Mouse (Mus musculus) embryonic facial prominence, embryonic 12.5 days (tissue): ENCODE measurements around the gene Ciao2b. TPM values are rescaled to one million over a fixed set of nuclear protein-coding genes. Genes with fewer than 3 reads are reported as not detected.

Experiments
- ATAC-seq: fragments of 200-750 bp; cut with Nextera tagmentation; 2 replicates; pipeline ENCODE4 v1.8.0; 2017; ENCODE audit not compliant: insufficient number of reproducible peaks, insufficient read depth, low FRiP score, low TSS enrichment
- H3K27ac ChIP-seq: fragments of 300-500 bp; sonication (generic); 2 replicates; pipeline ENCODE4 v1.5.1; 2016; ENCODE audit warnings: mild to moderate bottlenecking
- H3K27me3 ChIP-seq: fragments of 300-500 bp; sonication (generic); 2 replicates; pipeline ENCODE4 v1.6.1; 2016; ENCODE audit warnings: mild to moderate bottlenecking, moderate library complexity
- H3K36me3 ChIP-seq: fragments of 300-500 bp; sonication (generic); 2 replicates; pipeline ENCODE4 v1.6.1; 2016; ENCODE audit warnings: mild to moderate bottlenecking
- H3K4me1 ChIP-seq: fragments of 300-500 bp; sonication (generic); 2 replicates; pipeline ENCODE4 v1.6.1; 2016
- H3K4me2 ChIP-seq: fragments of 300-500 bp; sonication (generic); replicated peaks from 2 replicates; pipeline ENCODE4 v1.6.1; 2016; ENCODE audit warnings: mild to moderate bottlenecking, moderate library complexity
- H3K4me3 ChIP-seq: fragments of 300-500 bp; sonication (generic); 2 replicates; pipeline ENCODE4 v1.5.1; 2016; ENCODE audit warnings: mild to moderate bottlenecking
- H3K9ac ChIP-seq: fragments of 300-500 bp; sonication (generic); 2 replicates; pipeline ENCODE4 v1.6.1; 2016; ENCODE audit warnings: mild to moderate bottlenecking, moderate library complexity
- H3K9me3 ChIP-seq: fragments of 300-500 bp; sonication (generic); 2 replicates; pipeline ENCODE4 v1.6.1; 2016; ENCODE audit warnings: mild to moderate bottlenecking, moderate library complexity
- WGBS: fragments of 180-500 bp; shearing (Covaris S2); methylation state at CpG from one replicate; pipeline ENCODE4 v1.1.7; 2016; 5-methylcytosine and 5-hydroxymethylcytosine counted together
- polyA plus RNA-seq: library from polyadenylated mRNA; unstranded; fragments of >200 nt; fragmentation: Nextera tagmentation; extraction: Ambion mirVana; gene quantifications from 2 replicates; pipeline ENCODE4 v1.2.1, GENCODE M21; 2016

The Ciao2b gene
- polyA plus RNA-seq, 1 experiment from 2014 or later, result 83.7 TPM

DNA sequence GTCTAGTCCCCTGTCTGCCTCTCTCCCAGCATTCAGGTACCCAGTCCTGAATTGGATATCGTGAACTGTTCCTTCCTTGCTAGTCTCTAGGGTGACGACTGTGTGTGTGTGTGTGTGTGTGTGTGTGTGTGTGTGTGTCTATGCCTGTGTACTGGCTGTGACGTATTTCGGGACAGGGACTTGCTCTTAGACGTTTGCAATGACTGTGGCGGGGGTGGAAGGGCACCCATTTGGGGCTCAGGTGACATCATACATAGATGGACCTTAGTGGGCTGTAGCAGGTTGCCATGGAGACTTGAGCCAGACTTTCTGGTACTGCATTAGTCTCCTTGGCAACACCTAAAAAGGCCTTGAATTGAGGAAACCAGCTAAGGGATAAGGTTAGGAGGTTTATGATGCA lies 9.3 kb downstream of the Ciao2b start:
- Histone ChIP-seq H3K4me2 (no peak overlapping the region), H3K27me3 (peaks cover 30% of the 10 kb centered on the region), H3K4me3 (no peak overlapping the region), H3K36me3 (no peaks in the 10 kb centered on the region), H3K9ac (no peak overlapping the region), H3K27ac (no peak overlapping the region), H3K4me1 (peaks cover 12% of the 10 kb centered on the region), H3K9me3 (no peaks in the 10 kb centered on the region)
- no peak for ATAC-seq
- 73% methylated on average over 6 of the region's 6 CpGs for WGBS

DNA sequence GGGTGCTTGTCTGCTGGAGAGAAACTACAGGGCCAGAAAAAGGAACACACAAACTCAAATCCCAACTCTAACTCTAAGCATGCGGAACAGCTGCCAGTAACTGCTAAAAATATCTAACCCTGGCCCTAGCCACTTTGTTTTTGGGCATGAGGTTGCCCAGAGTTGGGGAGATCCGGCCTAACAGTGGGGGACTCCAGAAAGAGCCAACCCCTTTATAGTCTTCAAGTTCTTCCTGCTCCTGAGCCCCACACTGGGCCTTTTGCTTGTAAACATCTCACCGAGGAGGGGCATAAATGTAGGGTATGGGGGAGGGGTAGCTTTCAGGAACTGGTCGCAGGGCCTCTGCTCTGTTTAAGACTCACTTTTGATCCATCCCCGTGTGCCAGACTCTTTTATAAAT lies 9.8 kb downstream of the Ciao2b start:
- Histone ChIP-seq H3K9me3 (no peaks in the 10 kb centered on the region), H3K9ac (no peak overlapping the region), H3K4me2 (0 out of 2 replicates have a peak overlapping the region, but pooled peaks have one; percentile 66), H3K4me3 (no peak overlapping the region), H3K36me3 (no peaks in the 10 kb centered on the region), H3K27ac (no peak overlapping the region), H3K27me3 (peaks cover 33% of the 10 kb centered on the region), H3K4me1 (peaks cover 12% of the 10 kb centered on the region)
- no peak for ATAC-seq
- WGBS, result 33% methylated on average over 5 of the region's 5 CpGs

DNA sequence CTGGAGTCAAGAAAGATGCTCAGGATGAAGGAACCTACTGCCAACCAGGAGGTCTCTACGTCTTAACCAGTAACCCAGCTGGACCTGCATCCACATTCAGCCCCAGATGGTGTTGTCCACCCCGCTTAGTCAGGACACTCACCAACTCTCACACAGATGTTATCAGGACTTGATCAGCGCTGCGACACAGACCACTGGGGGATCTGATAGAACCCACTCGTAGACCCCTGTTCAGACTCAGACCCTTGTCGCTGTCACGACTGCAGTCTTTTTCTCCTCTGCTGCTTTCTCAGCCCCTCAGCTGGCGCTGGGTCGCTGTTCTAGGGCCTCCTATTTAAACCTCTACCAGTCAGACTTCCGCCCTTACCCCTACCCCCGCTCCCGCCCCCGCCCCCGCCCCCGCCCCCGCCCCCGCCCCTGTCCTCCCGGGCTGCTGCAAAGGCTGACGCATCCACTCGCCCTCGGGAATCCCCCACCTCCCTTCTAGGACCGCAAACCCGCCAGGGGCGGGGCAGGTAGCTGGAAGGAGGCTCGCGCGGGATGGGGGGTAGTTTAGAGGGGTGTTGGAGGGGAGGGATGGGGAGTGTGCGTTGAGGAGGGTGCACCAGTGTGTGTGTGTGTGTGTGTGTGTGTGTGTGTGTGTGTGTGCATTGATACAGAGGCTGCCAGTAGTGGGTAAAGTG lies 10.6 kb downstream of the Ciao2b start, which contains the start of gene Rrad:
Gene Rrad (minus strand): TSS at position 347 of the 683 bp plus-strand sequence.
- Histone ChIP-seq H3K4me3 (peak within 1 kb of the TSS; percentile 37), H3K36me3 (no peaks in the 10 kb centered on the region), H3K4me2 (peak within 1 kb of the TSS; percentile 66), H3K27me3 (peaks cover 33% of the 10 kb centered on the region), H3K9me3 (no peaks in the 10 kb centered on the region), H3K27ac (no peak within 1 kb of the TSS), H3K9ac (peak within 1 kb of the TSS; percentile 38), H3K4me1 (peaks cover 12% of the 10 kb centered on the region)
- ATAC-seq, result peak; percentile 65
- under 1% methylated on average over 27 of the region's 28 CpGs for WGBS

DNA sequence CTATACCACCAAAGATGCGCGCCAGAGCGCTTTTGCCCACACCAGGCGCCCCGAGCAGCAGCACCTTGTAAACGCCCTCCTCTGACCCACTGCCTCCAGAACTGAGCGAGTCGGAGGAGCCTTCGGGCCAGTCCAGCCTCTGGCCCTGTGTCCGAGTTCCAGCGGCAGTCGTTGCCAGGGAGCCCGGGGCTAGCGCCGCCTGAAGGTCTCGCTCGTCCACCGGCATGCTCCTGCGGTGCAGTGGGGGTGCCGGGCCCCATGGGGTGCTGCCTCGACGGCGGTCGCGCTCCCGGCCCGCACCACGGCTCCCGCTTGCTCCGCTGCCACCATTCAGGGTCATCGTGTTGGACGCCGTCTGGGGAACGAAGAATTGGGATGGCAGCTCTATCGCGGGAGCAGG lies 11.2 kb downstream of the Ciao2b start:
- Histone ChIP-seq H3K4me3 (peak overlapping the region; percentile 37), H3K4me2 (peak overlapping the region; percentile 66), H3K9ac (peak overlapping the region; percentile 24; the same call in 1 of the 2 replicates), H3K9me3 (no peaks in the 10 kb centered on the region), H3K27me3 (peaks cover 33% of the 10 kb centered on the region), H3K27ac (no peak overlapping the region), H3K36me3 (no peaks in the 10 kb centered on the region), H3K4me1 (peaks cover 12% of the 10 kb centered on the region)
- ATAC-seq, result no peak
- WGBS, result 2% methylated on average over 36 of the region's 36 CpGs

DNA sequence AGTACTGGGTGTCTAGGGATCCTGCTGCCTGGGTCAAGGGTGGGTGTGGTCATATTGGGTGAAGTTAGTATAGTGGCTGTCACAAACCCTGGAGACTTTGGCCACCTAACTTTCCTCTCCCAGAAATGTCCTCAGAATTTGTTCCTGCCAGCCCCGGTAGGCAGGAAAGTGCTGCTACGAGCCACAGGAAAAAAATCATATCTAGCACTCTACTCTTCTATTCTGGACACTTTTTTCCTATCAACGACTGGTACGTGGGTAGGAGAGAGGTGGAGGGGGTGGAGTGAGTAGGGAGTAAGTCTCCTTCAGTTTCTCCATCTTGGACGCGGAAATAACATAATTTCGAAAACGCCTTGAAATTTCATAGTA lies 11.7 kb downstream of the Ciao2b start:
- WGBS, result 33% methylated on average over 8 of the region's 8 CpGs
- Histone ChIP-seq H3K4me2 (peak overlapping the region; percentile 66), H3K36me3 (no peaks in the 10 kb centered on the region), H3K27me3 (peaks cover 33% of the 10 kb centered on the region), H3K4me3 (peak overlapping the region; percentile 37; the same call in 1 of the 2 replicates), H3K4me1 (peaks cover 12% of the 10 kb centered on the region), H3K9ac (no peak overlapping the region), H3K27ac (no peak overlapping the region), H3K9me3 (no peaks in the 10 kb centered on the region)
- ATAC-seq, result no peak

DNA sequence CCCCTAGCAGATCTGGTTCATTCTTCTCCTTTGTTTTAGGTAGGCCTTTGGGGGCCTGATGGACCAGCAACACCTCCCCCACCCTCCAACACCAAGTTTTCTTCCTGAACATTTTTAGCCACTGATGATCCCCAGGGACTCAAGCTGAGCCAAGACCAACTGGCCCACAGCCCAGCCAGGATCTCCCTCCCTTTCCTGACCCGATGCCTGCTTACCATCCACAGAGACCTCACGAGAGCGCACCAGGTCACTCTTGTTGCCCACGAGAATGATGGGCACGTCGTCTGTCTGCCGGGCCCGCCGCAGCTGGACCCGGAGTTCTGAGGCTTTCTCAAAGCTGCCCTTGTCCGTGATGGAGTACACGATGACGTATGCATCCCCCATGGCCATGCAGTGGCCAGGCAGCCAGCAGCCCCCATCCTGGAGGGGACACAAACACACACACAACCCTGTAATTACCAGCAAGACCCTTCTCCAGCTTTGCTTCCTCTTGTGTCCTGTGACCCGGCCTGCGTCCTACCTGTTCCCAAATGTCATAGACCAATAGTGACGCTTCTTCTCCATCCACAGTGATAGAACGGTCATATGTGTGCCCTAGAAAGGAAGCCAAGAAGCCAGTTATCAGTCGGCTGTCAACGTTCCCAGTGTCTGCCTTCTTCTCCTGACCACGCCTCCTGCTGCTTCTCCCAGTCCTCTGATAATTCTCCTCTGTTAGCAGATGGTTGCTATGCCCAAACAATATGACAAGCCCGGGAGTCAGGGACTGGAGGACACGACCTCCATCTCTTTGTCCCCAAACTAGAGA lies 12.3 kb downstream of the Ciao2b start:
- no peak overlapping the region for H3K27ac ChIP-seq
- H3K4me2 ChIP-seq, result no peak overlapping the region
- H3K36me3 ChIP-seq, result no peaks in the 10 kb centered on the region
- 76% methylated on average over 22 of the region's 22 CpGs for WGBS
- H3K27me3 ChIP-seq, result peaks cover 33% of the 10 kb centered on the region
- H3K4me3 ChIP-seq, result no peak overlapping the region
- no peak for ATAC-seq
- H3K9ac ChIP-seq, result no peak overlapping the region
- H3K9me3 ChIP-seq, result no peaks in the 10 kb centered on the region
- peaks cover 12% of the 10 kb centered on the region for H3K4me1 ChIP-seq

DNA sequence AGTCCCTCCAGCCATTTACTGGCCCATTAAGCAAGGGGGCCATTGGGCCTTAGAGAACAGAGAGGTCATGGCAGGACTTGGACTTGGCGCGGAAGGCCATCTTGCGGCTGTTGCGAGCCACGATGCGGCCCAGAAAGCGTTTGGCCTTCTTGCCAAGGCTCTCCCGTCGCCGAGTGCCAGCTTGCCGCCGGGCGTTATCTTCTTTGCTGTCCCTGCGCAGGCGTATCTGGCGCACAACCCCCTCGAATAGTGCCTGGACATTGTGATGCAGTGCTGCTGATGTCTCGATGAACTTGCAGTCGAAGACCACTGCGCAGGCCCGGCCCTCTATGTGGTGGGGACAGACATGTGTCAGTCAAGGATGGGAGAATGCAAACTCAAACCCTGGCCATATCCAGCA lies 13.4 kb downstream of the Ciao2b start:
- Histone ChIP-seq H3K27me3 (peaks cover 33% of the 10 kb centered on the region), H3K9me3 (no peaks in the 10 kb centered on the region), H3K27ac (no peak overlapping the region), H3K36me3 (no peaks in the 10 kb centered on the region), H3K4me1 (peaks cover 12% of the 10 kb centered on the region), H3K9ac (no peak overlapping the region), H3K4me3 (no peak overlapping the region), H3K4me2 (no peak overlapping the region)
- ATAC-seq, result no peak
- WGBS, result 93% methylated on average over 21 of the region's 21 CpGs

DNA sequence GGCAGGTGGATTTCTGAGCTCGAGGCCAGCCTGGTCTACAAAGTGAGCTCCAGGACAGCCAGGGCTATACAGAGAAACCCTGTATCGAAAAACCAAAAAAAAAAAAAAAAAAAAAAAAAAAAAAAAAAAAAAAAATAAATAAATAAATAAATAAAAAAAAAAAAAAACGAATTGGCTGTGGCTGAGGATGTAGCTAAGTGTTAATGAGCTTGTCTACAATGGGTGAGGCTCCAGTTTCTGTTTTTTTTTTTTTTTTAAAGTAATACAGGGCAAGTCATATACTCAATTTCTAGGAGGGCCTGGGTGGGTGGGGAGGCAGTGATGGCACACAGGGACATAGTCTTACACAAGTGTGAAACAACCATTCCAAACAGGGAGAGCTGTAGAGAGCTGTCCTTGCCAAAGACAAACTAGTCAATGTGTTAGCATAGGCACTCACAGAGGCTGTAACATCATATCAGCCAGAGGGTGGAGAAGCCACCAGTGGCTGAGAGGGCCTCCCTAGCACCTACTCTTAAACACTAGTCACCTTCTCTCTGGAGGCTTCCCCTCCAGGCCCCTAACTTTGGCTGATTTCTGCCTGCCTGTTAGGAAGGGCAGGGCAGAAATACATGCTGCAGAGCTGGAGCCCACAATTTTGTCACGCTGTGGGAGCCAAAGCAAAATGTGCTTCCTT lies 14.6 kb downstream of the Ciao2b start:
- whole genome bisulfite sequencing, result 76% methylated on average over 4 of the region's 4 CpGs
- H3K4me1 ChIP-seq, result peaks cover 12% of the 10 kb centered on the region
- H3K4me2 ChIP-seq, result no peak overlapping the region
- no peak overlapping the region for H3K27ac ChIP-seq
- ATAC-seq, result no peak
- H3K9me3 ChIP-seq, result no peaks in the 10 kb centered on the region
- no peak overlapping the region for H3K9ac ChIP-seq
- H3K27me3 ChIP-seq, result peaks cover 33% of the 10 kb centered on the region
- no peak overlapping the region for H3K4me3 ChIP-seq
- H3K36me3 ChIP-seq, result no peaks in the 10 kb centered on the region

DNA sequence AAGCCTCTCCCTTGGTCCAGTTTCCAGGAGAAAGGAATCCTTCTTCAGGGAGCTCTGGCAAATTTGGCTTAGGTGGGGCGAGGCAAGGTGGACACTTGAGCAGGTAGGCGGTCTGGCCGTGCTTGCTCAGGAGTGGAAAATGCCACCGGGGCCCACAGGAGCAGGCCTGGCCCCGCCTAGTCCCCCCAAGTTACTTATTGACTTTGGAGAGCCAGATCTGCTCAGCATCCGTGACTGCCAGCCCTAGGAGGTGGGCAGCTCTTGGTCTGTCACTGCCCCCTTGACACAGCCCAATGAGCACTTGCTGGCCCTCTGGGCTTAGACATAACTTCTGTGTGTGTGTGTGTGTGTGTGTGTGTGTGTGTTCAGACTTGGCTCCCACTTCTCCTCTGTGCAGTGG lies 17.6 kb downstream of the Ciao2b start, which contains the start of gene Cdh16:
Gene Cdh16 (minus strand): TSS at position 236 of the 400 bp plus-strand sequence.
- H3K36me3 ChIP-seq, result no peaks in the 10 kb centered on the region
- H3K27ac ChIP-seq, result no peak within 1 kb of the TSS
- no peaks in the 10 kb centered on the region for H3K4me1 ChIP-seq
- no peaks in the 10 kb centered on the region for H3K9me3 ChIP-seq
- WGBS, result 81% methylated on average over 6 of the region's 6 CpGs
- no peak within 1 kb of the TSS for H3K9ac ChIP-seq
- H3K27me3 ChIP-seq, result peaks cover 8% of the 10 kb centered on the region
- no peak for ATAC-seq
- no peak within 1 kb of the TSS for H3K4me2 ChIP-seq
- no peak within 1 kb of the TSS for H3K4me3 ChIP-seq

DNA sequence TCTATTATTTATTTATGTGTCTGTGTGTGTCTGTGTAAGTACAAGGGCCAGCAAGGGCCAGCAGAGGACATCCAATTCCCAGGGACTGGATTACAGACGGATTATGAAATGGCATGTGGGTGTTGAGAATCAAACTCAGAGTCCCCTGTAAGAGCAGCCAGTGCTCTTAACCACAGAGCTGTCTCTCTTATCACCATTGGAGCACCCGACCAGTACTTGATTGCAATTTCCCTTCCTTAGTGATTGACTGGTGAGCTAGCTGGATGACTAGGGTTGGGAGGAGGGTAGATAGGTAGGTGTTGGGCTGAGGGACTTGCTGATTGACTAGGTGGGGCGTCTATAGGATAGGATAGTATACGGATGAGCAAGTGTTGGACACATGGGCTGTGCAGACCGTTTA lies 21.0 kb downstream of the Ciao2b start:
- 76% methylated on average over 5 of the region's 5 CpGs for WGBS

DNA sequence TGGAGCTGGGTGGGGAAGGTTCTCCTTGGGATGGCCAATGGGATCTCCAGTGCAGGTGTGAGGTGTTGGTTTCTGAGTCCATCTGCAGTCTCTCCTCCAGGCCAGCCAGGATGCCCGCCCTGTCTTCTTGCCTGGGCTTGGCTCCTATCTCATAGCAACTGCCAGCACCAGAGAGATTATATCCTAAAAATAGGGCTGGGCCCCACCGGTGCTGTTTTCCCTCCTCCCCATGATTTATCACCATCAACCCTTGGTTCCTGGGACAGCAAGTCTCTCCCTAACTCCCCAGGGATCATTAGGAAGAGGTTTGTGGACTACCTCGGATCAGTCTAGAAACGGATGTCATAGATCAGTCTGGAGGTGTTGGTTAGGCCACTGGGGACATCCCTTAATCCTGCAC lies 28.6 kb downstream of the Ciao2b start:
- Histone ChIP-seq H3K27me3 (no peaks in the 10 kb centered on the region), H3K27ac (no peak overlapping the region), H3K9me3 (no peaks in the 10 kb centered on the region), H3K4me1 (no peaks in the 10 kb centered on the region), H3K9ac (no peak overlapping the region), H3K4me3 (no peak overlapping the region), H3K36me3 (no peaks in the 10 kb centered on the region), H3K4me2 (no peak overlapping the region)
- 85% methylated on average over 4 of the region's 4 CpGs for WGBS
- ATAC-seq, result no peak

More for the DNA sequence above, 21.0 kb downstream of the Ciao2b start:
- no peaks in the 10 kb centered on the region for H3K4me1 ChIP-seq
- H3K9ac ChIP-seq, result no peak overlapping the region
- H3K4me3 ChIP-seq, result no peak overlapping the region
- no peak overlapping the region for H3K4me2 ChIP-seq
- H3K27ac ChIP-seq, result no peak overlapping the region
- H3K9me3 ChIP-seq, result no peaks in the 10 kb centered on the region
- no peak for ATAC-seq
- no peaks in the 10 kb centered on the region for H3K36me3 ChIP-seq
- no peaks in the 10 kb centered on the region for H3K27me3 ChIP-seq
